ENCODE assay signal across 15 mouse cellular contexts in the genomic region with DNA sequence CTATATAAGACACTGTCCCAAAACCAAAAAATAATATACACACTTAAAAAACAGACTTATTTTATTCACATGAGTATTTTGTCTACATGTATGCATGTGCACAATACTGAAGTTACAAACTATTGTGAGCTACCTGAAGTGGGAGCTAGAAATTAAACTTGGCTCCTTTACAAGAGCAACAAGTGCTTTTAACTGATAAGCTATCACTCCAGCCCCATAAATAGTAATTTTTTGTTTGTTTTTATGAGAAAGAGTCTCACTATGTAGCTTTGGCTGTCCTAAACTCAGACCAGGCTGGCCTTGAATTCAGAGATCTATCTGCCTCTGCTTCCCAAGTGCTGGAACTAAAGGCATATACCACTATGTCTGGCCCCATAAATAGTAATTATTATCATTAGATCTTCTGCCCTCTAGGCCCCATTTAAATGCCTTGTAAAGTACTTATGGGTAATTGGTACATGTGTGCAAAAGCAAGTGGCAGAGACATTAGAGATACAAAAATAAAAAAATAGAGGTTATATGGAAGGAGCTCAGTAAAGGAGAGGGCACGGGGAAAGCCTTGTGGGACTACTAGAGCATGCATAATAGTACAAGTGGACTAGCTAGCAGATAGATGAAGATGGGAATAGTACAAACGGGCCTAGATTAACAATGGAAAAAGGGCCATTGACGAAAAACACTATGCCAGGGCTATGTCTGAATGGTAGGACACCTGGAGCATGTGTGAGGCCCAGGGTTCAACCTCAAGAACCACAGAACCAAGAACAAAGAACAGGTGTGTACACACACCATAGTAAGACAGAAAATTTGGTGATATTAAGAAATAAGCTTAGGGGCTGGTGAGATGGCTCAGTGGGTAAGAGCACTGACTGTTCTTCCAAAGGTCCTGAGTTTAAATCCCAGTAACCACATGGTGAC. TPM values are rescaled to one million over a fixed set of nuclear protein-coding genes. Genes with fewer than 3 reads are reported as not detected.
DNase-seq lines count a peak whose midpoint lies in the region; ATAC-seq lines count a peak whose summit lies in the region.
"Had no signal": no experiment of that assay in that cellular context is flagged by ENCODE, and none has a peak within 500 bp of the region (broad histone marks: within the 10 kb centered on the region; RNA-seq: fewer than 3 reads in every experiment).

No protein-coding gene starts in this region.

- no peaks in the 10 kb centered on the region for H3K27me3 ChIP-seq in midbrain, embryonic 11.5 days (ENCODE audit: control insufficient read depth, insufficient read depth, low read length)
- no peaks in the 10 kb centered on the region for H3K27me3 ChIP-seq in midbrain, embryonic 13.5 days
- H3K27me3 ChIP-seq: limb, embryonic 13.5 days; megakaryocyte, embryonic 14.5 days had no signal

- DNase-seq in heart, adult 11 months, result peak; percentile 55
- no peak for DNase-seq in heart, postnatal 36 days
- DNase-seq in midbrain, embryonic 11.5 days (ENCODE audit: low spot score, missing footprints), result peak; percentile 65
- DNase-seq in thymus, postnatal 4 days, result peak; percentile 38
- no peak for DNase-seq in frontal cortex, adult 2 months (ENCODE audit: extremely low spot score in 1 of 2, low spot score in 1 of 2)
- DNase-seq: cerebellum, adult 11-12 months had no signal

- intact Hi-C loops in heart, postnatal 36 days (cut with DNase I), result loop anchor here (2.0 kb wide), 1 partner anchor 75 kb away; no protein-coding TSS in a partner anchor

- no peak overlapping the region for H3K9ac ChIP-seq in midbrain, embryonic 11.5 days (ENCODE audit: low read length)
- no peak overlapping the region for H3K9ac ChIP-seq in midbrain, embryonic 13.5 days (replicated peaks)
- H3K9ac ChIP-seq: limb, embryonic 13.5 days had no signal

- H3K9me3 ChIP-seq in midbrain, embryonic 11.5 days (ENCODE audit: control insufficient read depth, low read length), result no peaks in the 10 kb centered on the region
- H3K9me3 ChIP-seq in midbrain, embryonic 13.5 days, result no peaks in the 10 kb centered on the region
- H3K9me3 ChIP-seq: limb, embryonic 13.5 days; megakaryocyte, embryonic 14.5 days had no signal

- no peak overlapping the region for H3K4me2 ChIP-seq in midbrain, embryonic 11.5 days
- no peak overlapping the region for H3K4me2 ChIP-seq in midbrain, embryonic 13.5 days (replicated peaks)
- H3K4me2 ChIP-seq: limb, embryonic 13.5 days had no signal

- no peak overlapping the region for H3K27ac ChIP-seq in midbrain, embryonic 11.5 days (ENCODE audit: low read depth, low read length)
- H3K27ac ChIP-seq in midbrain, embryonic 13.5 days, result no peak overlapping the region
- H3K27ac ChIP-seq: limb, embryonic 13.5 days had no signal

- 92% methylated on average over 3 of the region's 3 CpGs for WGBS in midbrain, embryonic 11.5 days
- 91% methylated on average over 3 of the region's 3 CpGs for WGBS in midbrain, embryonic 13.5 days

- no peak overlapping the region for H3K4me3 ChIP-seq in midbrain, embryonic 11.5 days (ENCODE audit: low read depth, low read length)
- no peak overlapping the region for H3K4me3 ChIP-seq in midbrain, embryonic 13.5 days (replicated peaks)
- H3K4me3 ChIP-seq: limb, embryonic 13.5 days; megakaryocyte, embryonic 14.5 days had no signal

- no peaks in the 10 kb centered on the region for H3K4me1 ChIP-seq in midbrain, embryonic 11.5 days (ENCODE audit: control insufficient read depth, insufficient read depth, low read length)
- H3K4me1 ChIP-seq in midbrain, embryonic 13.5 days (replicated peaks), result no peaks in the 10 kb centered on the region
- H3K4me1 ChIP-seq: limb, embryonic 13.5 days had no signal

- no peaks in the 10 kb centered on the region for H3K36me3 ChIP-seq in midbrain, embryonic 11.5 days (ENCODE audit: control insufficient read depth, insufficient read depth, low read length)
- peaks cover 23% of the 10 kb centered on the region for H3K36me3 ChIP-seq in midbrain, embryonic 13.5 days

- ATAC-seq in midbrain, embryonic 11.5 days (ENCODE audit: low FRiP score), result no peak
- ATAC-seq in midbrain, embryonic 13.5 days, result no peak
- ATAC-seq in megakaryocyte-erythroid progenitor cell, adult 5-6 weeks (replicated peaks; ENCODE audit: low FRiP score, low TSS enrichment, poor library complexity, severe bottlenecking), result peak; percentile 83
- ATAC-seq in CD4-positive, CD25-positive, alpha-beta regulatory T cell, adult 4 months, result no peak
- ATAC-seq: forebrain, embryonic 16.5 days had no signal

RNA-seq across cellular contexts. Expression of a gene that starts 21.1 kb away (rescaled TPM):
- total RNA-seq in heart, postnatal 36 days (2021), result 10 to 100 TPM; 49.1 to 50.9 TPM
- polyA plus RNA-seq in midbrain, embryonic 11.5 days (2014; fragmentation: Nextera tagmentation; extraction: Ambion mirVana), result 26.6 and 27.1 TPM in 2 replicates
- polyA plus RNA-seq in midbrain, embryonic 13.5 days (2015; fragmentation: Nextera tagmentation; extraction: Ambion mirVana), result 19.9 and 22.4 TPM in 2 replicates
- total RNA-seq in megakaryocyte-erythroid progenitor cell, adult 5-6 weeks (2014; fragmentation: Nextera tagmentation), result 30.7 and 51.5 TPM in 2 replicates
- 31.5 and 34.9 TPM in 2 replicates for total RNA-seq in megakaryocyte-erythroid progenitor cell, adult 5-6 weeks (2017)
- 18.1 and 25.0 TPM in 2 replicates for polyA plus RNA-seq in frontal cortex, adult 2 months (2012; rRNA removed)
- 100 to 1,000 TPM in 1 of 2 experiments, 10 to 100 TPM in 1; 72.5 to 166 TPM for polyA plus RNA-seq in CD4-positive, CD25-positive, alpha-beta regulatory T cell, adult 4 months (2017; shearing (Covaris generic))

RNA-seq across cellular contexts. Expression of a gene that starts 37.0 kb away (rescaled TPM):
- total RNA-seq in heart, postnatal 36 days (2021), result not detected
- polyA plus RNA-seq in midbrain, embryonic 11.5 days (2014; fragmentation: Nextera tagmentation; extraction: Ambion mirVana), result not detected in 2 replicates
- polyA plus RNA-seq in midbrain, embryonic 13.5 days (2015; fragmentation: Nextera tagmentation; extraction: Ambion mirVana), result not detected in 2 replicates
- total RNA-seq in megakaryocyte-erythroid progenitor cell, adult 5-6 weeks (2014; fragmentation: Nextera tagmentation), result not detected in 2 replicates
- total RNA-seq in megakaryocyte-erythroid progenitor cell, adult 5-6 weeks (2017), result not detected in 2 replicates
- 0.04 TPM in 1 of 2 replicates, not detected in the other for polyA plus RNA-seq in frontal cortex, adult 2 months (2012; rRNA removed)
- polyA plus RNA-seq in CD4-positive, CD25-positive, alpha-beta regulatory T cell, adult 4 months (2017; shearing (Covaris generic)), result not detected
- total RNA-seq: adrenal gland, postnatal 10 days; heart, adult 8-10 months; layer of hippocampus, postnatal 14 days had no signal
- polyA plus RNA-seq: forebrain, embryonic 16.5 days; limb, embryonic 13.5 days had no signal

RNA-seq across cellular contexts. Expression of a gene that starts 37.2 kb away (rescaled TPM):
- total RNA-seq in heart, postnatal 36 days (2021), result 10 to 100 TPM; 36.4 to 39.9 TPM
- 308 and 312 TPM in 2 replicates for polyA plus RNA-seq in midbrain, embryonic 11.5 days (2014; fragmentation: Nextera tagmentation; extraction: Ambion mirVana)
- polyA plus RNA-seq in midbrain, embryonic 13.5 days (2015; fragmentation: Nextera tagmentation; extraction: Ambion mirVana), result 319 and 332 TPM in 2 replicates
- 87.3 and 101 TPM in 2 replicates for total RNA-seq in megakaryocyte-erythroid progenitor cell, adult 5-6 weeks (2014; fragmentation: Nextera tagmentation)
- 34.2 and 55.1 TPM in 2 replicates for total RNA-seq in megakaryocyte-erythroid progenitor cell, adult 5-6 weeks (2017)
- polyA plus RNA-seq in frontal cortex, adult 2 months (2012; rRNA removed), result 415 and 538 TPM in 2 replicates
- polyA plus RNA-seq in CD4-positive, CD25-positive, alpha-beta regulatory T cell, adult 4 months (2017; shearing (Covaris generic)), result 1,000 to 10,000 TPM in 1 of 2 experiments, 100 to 1,000 TPM in 1; 977 to 1,004 TPM

Comparison
In these comparisons a context has a peak if more than half of its experiments do, and no peak if none do; other contexts are left out.
1. DNase-seq: peak in heart, adult 11 months (single experiment), midbrain, embryonic 11.5 days (single experiment) and thymus, postnatal 4 days (single experiment); none in heart, postnatal 36 days (0 of 2) and frontal cortex, adult 2 months (0 of 2).